Mouse (Mus musculus) embryonic facial prominence, embryonic 14.5 days (tissue): ENCODE results near the gene Plekha1. TPM values are rescaled to one million over a fixed set of nuclear protein-coding genes. Genes with fewer than 3 reads are reported as not detected.

Experiments used
- ATAC-seq: fragments of 200-750 bp; cut with Nextera tagmentation; 2 replicates; pipeline ENCODE4 v1.8.0; 2017; ENCODE audit warnings: low read depth, moderate number of reproducible peaks, moderate TSS enrichment
- DNase-seq: peaks from one replicate; pipeline ENCODE4 v3.0.0-alpha.2; 2015; ENCODE audit warnings: low spot score
- H3K27ac ChIP-seq: fragments of 300-500 bp; sonication (generic); replicated peaks from 2 replicates; pipeline ENCODE4 v1.5.1; 2014; ENCODE audit warnings: low read depth, mild to moderate bottlenecking, low read length, moderate library complexity
- H3K27me3 ChIP-seq: fragments of 300-500 bp; sonication (generic); replicated peaks from 2 replicates; pipeline ENCODE4 v1.6.1; 2014; ENCODE audit warnings: low read length; ENCODE audit not compliant: control insufficient read depth, insufficient read depth
- H3K36me3 ChIP-seq: fragments of 300-500 bp; sonication (generic); 2 replicates; pipeline ENCODE4 v1.6.1; 2014; ENCODE audit warnings: low read length, mixed read lengths; ENCODE audit not compliant: control insufficient read depth, insufficient read depth
- H3K4me1 ChIP-seq: fragments of 300-500 bp; sonication (generic); 2 replicates; pipeline ENCODE4 v1.6.1; 2014; ENCODE audit warnings: antibody characterized with exemption, low read length; ENCODE audit not compliant: control insufficient read depth, insufficient read depth
- H3K4me2 ChIP-seq: fragments of 300-500 bp; sonication (generic); 2 replicates; pipeline ENCODE4 v1.6.1; 2014; ENCODE audit warnings: low read depth, mild to moderate bottlenecking, low read length, moderate library complexity, mixed read lengths
- H3K4me3 ChIP-seq: fragments of 300-500 bp; sonication (generic); 2 replicates; pipeline ENCODE4 v1.5.1; 2014; ENCODE audit warnings: low read depth, mild to moderate bottlenecking, low read length
- H3K9ac ChIP-seq: fragments of 300-500 bp; sonication (generic); 2 replicates; pipeline ENCODE4 v1.6.1; 2014; ENCODE audit warnings: low read depth, mild to moderate bottlenecking, low read length, moderate library complexity, mixed read lengths
- H3K9me3 ChIP-seq: fragments of 300-500 bp; sonication (generic); 2 replicates; pipeline ENCODE4 v1.6.1; 2016; ENCODE audit warnings: low read length; ENCODE audit not compliant: control insufficient read depth
- WGBS: fragments of 180-500 bp; shearing (Covaris S2); extraction: QIAGEN DNeasy Blood & Tissue Kit; methylation state at CpG from one replicate; pipeline ENCODE4 v1.1.7; 2014; 5-methylcytosine and 5-hydroxymethylcytosine counted together
- polyA plus RNA-seq: library from polyadenylated mRNA; unstranded; fragments of >200 nt; fragmentation: Nextera tagmentation; extraction: Ambion mirVana; gene quantifications from 2 replicates; pipeline ENCODE4 v1.2.1, GENCODE M21; 2014

The Plekha1 gene
- polyA plus RNA-seq, 1 experiment from 2014 or later = 33.1 TPM

- H3K36me3 ChIP-seq = peaks cover 8% of the 10 kb centered on the region; the same call in 1 of the 2 replicates
- H3K4me2 ChIP-seq = no peak overlapping the region
- no peak overlapping the region for H3K9ac ChIP-seq
- H3K9me3 ChIP-seq = no peaks in the 10 kb centered on the region
- DNase-seq = no peak
- H3K4me3 ChIP-seq = no peak overlapping the region
- H3K4me1 ChIP-seq = no peaks in the 10 kb centered on the region
- no peak for ATAC-seq
- 71% methylated on average over 2 of the region's 2 CpGs for WGBS
- no peaks in the 10 kb centered on the region for H3K27me3 ChIP-seq
- no peak overlapping the region for H3K27ac ChIP-seq
Measured at GRCm38 (mm10) chr7:130918260-130918659, 52.7 kb downstream of the Plekha1 start.

- 65% methylated on average over 13 of the region's 13 CpGs for WGBS
- no peaks in the 10 kb centered on the region for H3K9me3 ChIP-seq
- ATAC-seq (no peak), DNase-seq (no peak)
- H3K4me3 ChIP-seq = no peak overlapping the region
- no peak overlapping the region for H3K4me2 ChIP-seq
- H3K27me3 ChIP-seq = no peaks in the 10 kb centered on the region
- no peak overlapping the region for H3K27ac ChIP-seq
- H3K4me1 ChIP-seq = no peaks in the 10 kb centered on the region
- no peak overlapping the region for H3K9ac ChIP-seq
- H3K36me3 ChIP-seq = no peaks in the 10 kb centered on the region
Measured at GRCm38 (mm10) chr7:130922981-130923731, 57.6 kb downstream of the Plekha1 start.

GRCm38 (mm10) chr7:130930401-130930800, 64.8 kb downstream of the Plekha1 start:
- DNase-seq (no peak), ATAC-seq (no peak)
- H3K27me3 ChIP-seq = peaks cover 24% of the 10 kb centered on the region
- H3K4me1 ChIP-seq = no peaks in the 10 kb centered on the region
- H3K27ac ChIP-seq = no peak overlapping the region
- whole genome bisulfite sequencing = 68% methylated on average over 3 of the region's 3 CpGs
- no peak overlapping the region for H3K9ac ChIP-seq
- H3K9me3 ChIP-seq = no peaks in the 10 kb centered on the region
- no peak overlapping the region for H3K4me3 ChIP-seq
- no peaks in the 10 kb centered on the region for H3K36me3 ChIP-seq
- no peak overlapping the region for H3K4me2 ChIP-seq

- no peak overlapping the region for H3K4me2 ChIP-seq
- WGBS = 82% methylated on average over 9 of the region's 9 CpGs
- no peaks in the 10 kb centered on the region for H3K36me3 ChIP-seq
- no peaks in the 10 kb centered on the region for H3K9me3 ChIP-seq
- peaks cover 49% of the 10 kb centered on the region for H3K27me3 ChIP-seq
- H3K9ac ChIP-seq = no peak overlapping the region
- H3K27ac ChIP-seq = no peak overlapping the region
- H3K4me1 ChIP-seq = peaks cover 7% of the 10 kb centered on the region; the same call in 1 of the 2 replicates
- DNase-seq (no peak), ATAC-seq (no peak)
- H3K4me3 ChIP-seq = no peak overlapping the region
Measured at GRCm38 (mm10) chr7:130932921-130933320, 67.4 kb downstream of the Plekha1 start.

GRCm38 (mm10) chr7:130934654-130935053, 69.1 kb downstream of the Plekha1 start:
- WGBS = 86% methylated on average over 4 of the region's 4 CpGs

GRCm38 (mm10) chr7:130935421-130935792, 69.9 kb downstream of the Plekha1 start:
- DNase-seq (no peak), ATAC-seq (no peak; the same call in 1 of the 2 replicates)
- Histone ChIP-seq H3K4me2 (peak overlapping the region; percentile 93), H3K27ac (no peak overlapping the region), H3K4me3 (peak overlapping the region; percentile 59), H3K9me3 (no peaks in the 10 kb centered on the region), H3K27me3 (peaks cover 61% of the 10 kb centered on the region), H3K4me1 (peaks cover 7% of the 10 kb centered on the region; the same call in 1 of the 2 replicates), H3K9ac (peak overlapping the region; percentile 63; the same call in 1 of the 2 replicates), H3K36me3 (no peaks in the 10 kb centered on the region)
- 12% methylated on average over 16 of the region's 16 CpGs for WGBS

More at GRCm38 (mm10) chr7:130934654-130935053, 69.1 kb downstream of the Plekha1 start:
- H3K9me3 ChIP-seq = no peaks in the 10 kb centered on the region
- ATAC-seq (no peak), DNase-seq (no peak)
- peaks cover 7% of the 10 kb centered on the region; the same call in 1 of the 2 replicates for H3K4me1 ChIP-seq
- no peaks in the 10 kb centered on the region for H3K36me3 ChIP-seq
- no peak overlapping the region for H3K9ac ChIP-seq
- H3K27ac ChIP-seq = no peak overlapping the region
- H3K4me2 ChIP-seq = no peak overlapping the region
- no peak overlapping the region for H3K4me3 ChIP-seq
- peaks cover 61% of the 10 kb centered on the region for H3K27me3 ChIP-seq

- under 1% methylated on average over 50 of the region's 70 CpGs for WGBS
- peak; percentile 89 for ATAC-seq
- peak; percentile 68 for DNase-seq
- no peak within 1 kb of the TSS for H3K27ac ChIP-seq
- H3K9ac ChIP-seq = peak within 1 kb of the TSS; percentile 63
- H3K27me3 ChIP-seq = peaks cover 61% of the 10 kb centered on the region
- H3K4me1 ChIP-seq = peaks cover 7% of the 10 kb centered on the region; the same call in 1 of the 2 replicates
- peak within 1 kb of the TSS; percentile 93 for H3K4me2 ChIP-seq
- H3K9me3 ChIP-seq = no peaks in the 10 kb centered on the region
- peak within 1 kb of the TSS; percentile 59 for H3K4me3 ChIP-seq
- no peaks in the 10 kb centered on the region for H3K36me3 ChIP-seq
Measured at GRCm38 (mm10) chr7:130935793-130936471, 70.4 kb downstream of the Plekha1 start, which contains the start of gene Htra1. TSS of gene Htra1 (plus strand) at chr7:130936111.

- Histone ChIP-seq H3K4me3 (peak overlapping the region; percentile 59), H3K4me1 (peaks cover 7% of the 10 kb centered on the region; the same call in 1 of the 2 replicates), H3K36me3 (no peaks in the 10 kb centered on the region), H3K4me2 (peak overlapping the region; percentile 93), H3K9ac (peak overlapping the region; percentile 63), H3K9me3 (no peaks in the 10 kb centered on the region), H3K27ac (no peak overlapping the region), H3K27me3 (peaks cover 61% of the 10 kb centered on the region)
- WGBS = 3% methylated on average over 22 of the region's 49 CpGs
- ATAC-seq (0 out of 2 replicates have a peak, but pooled peaks have one; percentile 30), DNase-seq (no peak)
Measured at GRCm38 (mm10) chr7:130936472-130936951, 71.0 kb downstream of the Plekha1 start.
